Comparison of ENCODE assay signal across 11 mouse cellular contexts in genomic region chr16:49798790-49799189, GRCm38 (mm10). TPM values are rescaled to one million over a fixed set of nuclear protein-coding genes. Genes with fewer than 3 reads are reported as not detected.
A peak's percentile ranks its signal among the peaks of the same experiment; 100 is the strongest.
DNase-seq lines count a peak whose midpoint lies in the region; ATAC-seq and TF ChIP-seq lines count a peak whose summit lies in the region.
"Had no signal": no experiment of that assay in that cellular context is flagged by ENCODE, and none has a peak within 500 bp of the region (broad histone marks: within the 10 kb centered on the region; RNA-seq: fewer than 3 reads in every experiment).

No protein-coding gene starts in this region.

- no peaks in the 10 kb centered on the region for H3K9me3 ChIP-seq in lung, embryonic 15.5 days
- H3K9me3 ChIP-seq in megakaryocyte, embryonic 14.5 days: no peaks in the 10 kb centered on the region

- 68% methylated on average over 6 of the region's 6 CpGs for WGBS in lung, embryonic 15.5 days
- 44% methylated on average over 6 of the region's 6 CpGs for WGBS in lung, adult 2 months

- H3K4me1 ChIP-seq in lung, embryonic 15.5 days: peaks cover 13% of the 10 kb centered on the region
- peaks cover 22% of the 10 kb centered on the region for H3K4me1 ChIP-seq in lung, adult 2 months (ENCODE audit: control insufficient read depth, insufficient read depth, low read length)
- peaks cover 83% of the 10 kb centered on the region for H3K4me1 ChIP-seq in megakaryocyte, embryonic 14.5 days

- H3K9ac ChIP-seq in lung, embryonic 15.5 days: no peak overlapping the region

- no peak overlapping the region for H3K4me3 ChIP-seq in gastrocnemius, adult 2 months
- H3K4me3 ChIP-seq in lung, embryonic 15.5 days: no peak overlapping the region
- H3K4me3 ChIP-seq in lung, adult 2 months (replicated peaks; ENCODE audit: extremely low read depth, low read depth, low read length): no peak overlapping the region
- H3K4me3 ChIP-seq in megakaryocyte, embryonic 14.5 days (replicated peaks): peak overlapping the region; percentile 69

- intact Hi-C loops in gastrocnemius, adult 2 months (cut with DNase I): no loop called here
- intact Hi-C loops in gastrocnemius, postnatal 36 days (cut with DNase I): no loop called here

- no peak for DNase-seq in gastrocnemius, adult 2 months
- no peak for DNase-seq in gastrocnemius, postnatal 36 days
- no peak for DNase-seq in lung, adult 2 months
- peak; percentile 25 for DNase-seq in kidney, postnatal 14 days
- DNase-seq in cerebellum, adult 9-11 months: no peak
- DNase-seq in embryo, embryonic 10 days (ENCODE audit: low spot score): no peak
- DNase-seq: adrenal gland, postnatal 25 days; gastrocnemius, postnatal 25 days had no signal

- H3K27me3 ChIP-seq in lung, embryonic 15.5 days: no peaks in the 10 kb centered on the region
- H3K27me3 ChIP-seq in megakaryocyte, embryonic 14.5 days (replicated peaks): no peaks in the 10 kb centered on the region

- no peaks in the 10 kb centered on the region for H3K36me3 ChIP-seq in lung, embryonic 15.5 days
- no peaks in the 10 kb centered on the region for H3K36me3 ChIP-seq in megakaryocyte, embryonic 14.5 days (replicated peaks; ENCODE audit: low read length)

- peak overlapping the region; percentile 46; the same call in 1 of the 2 replicates for H3K27ac ChIP-seq in gastrocnemius, adult 2 months
- peak overlapping the region; percentile 64 for H3K27ac ChIP-seq in lung, embryonic 15.5 days

- ATAC-seq in lung, embryonic 15.5 days (ENCODE audit: borderline replicate concordance, extremely low read depth, low FRiP score, low TSS enrichment): no peak

- H3K4me2 ChIP-seq in lung, embryonic 15.5 days: no peak overlapping the region
- H3K4me2 ChIP-seq: midbrain, embryonic 11.5 days had no signal

- no peak for TF ChIP-seq CTCF in gastrocnemius, adult 2 months (IDR thresholded peaks at IDR 0.05)
- TF ChIP-seq CTCF in lung, adult 2 months (IDR thresholded peaks at IDR 0.05; ENCODE audit: insufficient read depth, low read length): no peak

- no peak for TF ChIP-seq POLR2A in lung, adult 2 months (IDR thresholded peaks at IDR 0.05; ENCODE audit: borderline replicate concordance, extremely low read depth, low read depth, low read length)

RNA-seq across cellular contexts. Expression of gene Cd47, which starts 1.5 kb away (rescaled TPM):
- 10 to 100 TPM; 24.0 to 29.3 TPM for total RNA-seq in gastrocnemius, adult 2 months (2021)
- 10 to 100 TPM; 25.5 to 26.8 TPM for total RNA-seq in gastrocnemius, postnatal 36 days (2021)
- 108 and 123 TPM in 2 replicates for polyA plus RNA-seq in lung, embryonic 15.5 days (2015; fragmentation: Nextera tagmentation; extraction: Ambion mirVana)
- 80.1 and 82.2 TPM in 2 replicates for polyA plus RNA-seq in lung, adult 2 months (2012; rRNA removed)
- 98.5 and 119 TPM in 2 replicates for polyA plus RNA-seq in megakaryocyte, embryonic 14.5 days (2012; ENCODE audit: insufficient read depth, low replicate concordance)
